Mouse (Mus musculus): ENCODE data around the gene Tlx3. TPM values are rescaled to one million over a fixed set of nuclear protein-coding genes. Genes with fewer than 3 reads are reported as not detected.

Tlx3 gene
- total RNA-seq (2023), result not detected

GRCm38 (mm10) chr11:33203383-33204328, at the start of gene Tlx3:
Gene Tlx3 (minus strand): TSS chr11:33203589.

DNA sequence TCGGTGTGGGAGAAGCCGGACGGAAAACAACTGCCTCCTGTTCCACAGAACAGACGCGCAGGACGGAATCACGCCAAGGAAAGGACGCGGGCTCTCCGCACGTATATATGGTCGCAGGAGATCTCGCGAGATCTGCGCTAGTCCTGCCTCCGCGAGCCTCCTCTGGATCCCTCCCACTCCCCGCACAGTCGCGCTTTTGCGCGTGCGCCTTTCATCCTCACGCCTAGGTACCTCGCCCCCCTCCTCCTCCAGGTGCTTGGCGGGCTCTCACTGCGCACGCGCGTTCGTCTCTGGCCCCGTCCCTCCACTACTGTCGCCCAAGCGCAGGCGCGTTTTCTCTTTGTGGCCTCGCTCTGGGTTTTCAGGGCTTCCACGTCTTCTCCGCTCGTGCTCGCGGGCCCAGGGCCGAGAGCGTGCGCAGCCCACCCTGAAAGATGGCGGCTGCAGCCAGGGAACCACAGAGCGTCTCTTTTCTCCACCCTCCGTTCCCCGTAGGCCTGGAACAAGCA, 40.3 kb downstream of the Tlx3 start, which contains the start of gene Npm1:
Gene Npm1 (minus strand): TSS at position 209 of the 509 bp plus-strand sequence.

Other genes starting within 250 kb of the Tlx3 start
- not detected for gene Fgf18, start 56.2 kb downstream of the Tlx3 start, total RNA-seq (2023)
- 100 to 1,000 TPM; 183 to 206 TPM for gene Npm1, start 40.4 kb downstream of the Tlx3 start, total RNA-seq (2023)
- not detected for gene Gm12117, start 73.1 kb upstream of the Tlx3 start, total RNA-seq (2023)